Mouse (Mus musculus) myocyte (in vitro differentiated cells): ENCODE data around the gene Ier3. TPM values are rescaled to one million over a fixed set of nuclear protein-coding genes. Genes with fewer than 3 reads are reported as not detected.
A peak's percentile ranks its signal among the peaks of the same experiment; 100 is the strongest.

Experiments used
- H3K27me3 ChIP-seq: one replicate; pipeline ENCODE4 v1.6.1; 2011; ENCODE audit not compliant: control insufficient read depth, insufficient read depth, insufficient read length
- H3K36me3 ChIP-seq: one replicate; pipeline ENCODE4 v1.6.1; 2011; ENCODE audit not compliant: control insufficient read depth, insufficient read depth
- H3K4me2 ChIP-seq: one replicate; pipeline ENCODE4 v1.6.1; 2011; ENCODE audit warnings: low read depth, control low read depth
- H3K4me3 ChIP-seq: one replicate; pipeline ENCODE4 v1.5.1; 2011; ENCODE audit warnings: mild to moderate bottlenecking, control low read depth, moderate library complexity
- H3K79me2 ChIP-seq: one replicate; pipeline ENCODE4 v1.6.1; 2011; ENCODE audit not compliant: control insufficient read depth, insufficient read depth
- H3ac ChIP-seq: one replicate; pipeline ENCODE4 v1.6.1; 2011; ENCODE audit not compliant: control insufficient read depth, insufficient read length
- CEBPB ChIP-seq: IDR thresholded peaks from 2 replicates; pipeline ENCODE4 v1.6.1; 2011; ENCODE audit warnings: mild to moderate bottlenecking, moderate library complexity; ENCODE audit not compliant: poor library complexity, insufficient read depth, severe bottlenecking
- E2F4 ChIP-seq: IDR thresholded peaks from one replicate; pipeline ENCODE4 v1.6.1; 2011; ENCODE audit warnings: mild to moderate bottlenecking, control low read depth, moderate library complexity; ENCODE audit not compliant: insufficient read depth
- MAX ChIP-seq: IDR thresholded peaks from one replicate; pipeline ENCODE4 v1.6.1; 2011; ENCODE audit warnings: low read depth, mild to moderate bottlenecking, control low read depth
- MYOD1 ChIP-seq, 3 experiments: IDR thresholded peaks; one replicate each; pipeline ENCODE4 v1.6.1; 2011; ENCODE audit warnings: control low read depth in 2 of 3, low read depth in 2 of 3, mild to moderate bottlenecking in 2 of 3, moderate library complexity in 1 of 3; ENCODE audit not compliant: insufficient read length in 2 of 3, control insufficient read depth in 1 of 3
- MYOG ChIP-seq, 3 experiments: IDR thresholded peaks; one replicate each; pipeline ENCODE4 v1.6.1; 2011; ENCODE audit warnings: control low read depth in 2 of 3, low read depth in 2 of 3, mild to moderate bottlenecking in 2 of 3; ENCODE audit not compliant: insufficient read length in 2 of 3, control insufficient read depth in 1 of 3, insufficient read depth in 1 of 3
- POLR2A ChIP-seq: IDR thresholded peaks from one replicate; pipeline ENCODE4 v1.6.1; 2011; ENCODE audit warnings: low read depth, mild to moderate bottlenecking, control low read depth, moderate library complexity; ENCODE audit not compliant: insufficient read length
- POLR2AphosphoS2 ChIP-seq: IDR thresholded peaks from one replicate; pipeline ENCODE4 v1.6.1; 2011; ENCODE audit warnings: low read depth, control low read depth; ENCODE audit not compliant: insufficient read length
- REST ChIP-seq: IDR thresholded peaks from one replicate; pipeline ENCODE4 v1.6.1; 2011; ENCODE audit warnings: mild to moderate bottlenecking, control low read depth, moderate library complexity; ENCODE audit not compliant: insufficient read depth, insufficient read length
- SRF ChIP-seq: IDR thresholded peaks from one replicate; pipeline ENCODE4 v1.6.1; 2011; ENCODE audit warnings: low read depth; ENCODE audit not compliant: control insufficient read depth, insufficient read length
- TCF12 ChIP-seq: IDR thresholded peaks from one replicate; pipeline ENCODE4 v1.6.1; 2011; ENCODE audit warnings: mild to moderate bottlenecking, control low read depth; ENCODE audit not compliant: poor library complexity, insufficient read depth, severe bottlenecking
- TCF3 ChIP-seq: IDR thresholded peaks from one replicate; pipeline ENCODE4 v1.6.1; 2011; ENCODE audit warnings: low read depth, control low read depth; ENCODE audit not compliant: insufficient read length
- USF1 ChIP-seq: IDR thresholded peaks from one replicate; pipeline ENCODE4 v1.6.1; 2011; ENCODE audit warnings: low read depth, mild to moderate bottlenecking, control low read depth, moderate library complexity
- polyA plus RNA-seq: library from polyadenylated mRNA; unstranded; fragments of >200 nt; fragmentation: generic; extraction: Trizol; gene quantifications from one replicate; pipeline ENCODE4 v1.2.1, GENCODE M21; 2012; ENCODE audit warnings: missing spikeins

The Ier3 gene
- polyA plus RNA-seq, 1 experiment: 45.1 TPM

DNA sequence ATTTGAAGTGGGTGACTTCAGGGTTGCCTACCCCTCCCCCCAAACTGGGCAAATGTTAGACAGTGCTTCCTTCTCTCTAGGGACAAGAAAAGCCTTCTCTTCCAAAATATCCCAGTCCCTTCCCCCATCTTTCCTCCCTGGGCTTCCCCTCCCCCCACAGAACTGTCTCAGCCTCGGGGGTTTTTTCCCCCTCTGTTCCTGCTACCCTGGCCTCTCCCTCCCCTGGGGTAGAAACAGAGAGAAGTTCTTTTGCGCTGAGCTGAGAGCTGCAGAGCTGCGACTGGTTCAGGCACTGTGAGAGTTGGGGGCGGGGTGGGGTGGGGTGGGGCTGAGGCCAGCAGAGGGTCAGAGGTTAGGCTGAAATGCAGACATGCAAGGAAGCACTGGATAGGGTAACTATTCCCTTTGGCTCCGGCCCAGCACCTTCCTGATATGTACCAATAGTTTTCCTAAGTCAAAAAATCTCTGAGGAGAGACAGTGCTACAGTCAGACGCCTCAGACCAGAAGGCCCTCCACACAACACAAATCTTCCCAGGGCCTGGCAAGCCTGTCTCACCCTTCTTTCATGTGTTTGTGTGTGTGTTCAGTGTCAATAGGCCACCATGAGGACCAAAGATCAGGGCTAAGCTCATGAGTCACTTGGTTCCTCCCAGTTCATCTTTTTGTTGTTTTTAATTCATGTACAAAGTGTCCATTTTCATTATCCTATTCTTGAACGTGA lies 48.0 kb downstream of the Ier3 start:
- peak overlapping the region; percentile 64 for H3ac ChIP-seq
- H3K27me3 ChIP-seq: no peaks in the 10 kb centered on the region
- peak overlapping the region; percentile 90 for H3K4me3 ChIP-seq
- peaks cover 79% of the 10 kb centered on the region for H3K79me2 ChIP-seq
- peak overlapping the region; percentile 99 for H3K4me2 ChIP-seq
- TF ChIP-seq TCF3 (no peak), E2F4 (no peak), REST (no peak), USF1 (no peak), POLR2A (no peak), POLR2AphosphoS2 (no peak), CEBPB (no peak), MYOG (IDR thresholded peaks at IDR 0.05; ENCODE audit: control insufficient read depth in 1 of 3, insufficient read depth in 1 of 3, insufficient read length in 2 of 3, low read depth in 2 of 3) (no peak), MYOD1 (IDR thresholded peaks at IDR 0.05; ENCODE audit: control insufficient read depth in 1 of 3, insufficient read length in 2 of 3, low read depth in 2 of 3) (no peak), MAX (no peak), SRF (no peak)
- H3K36me3 ChIP-seq: peaks cover 12% of the 10 kb centered on the region

DNA sequence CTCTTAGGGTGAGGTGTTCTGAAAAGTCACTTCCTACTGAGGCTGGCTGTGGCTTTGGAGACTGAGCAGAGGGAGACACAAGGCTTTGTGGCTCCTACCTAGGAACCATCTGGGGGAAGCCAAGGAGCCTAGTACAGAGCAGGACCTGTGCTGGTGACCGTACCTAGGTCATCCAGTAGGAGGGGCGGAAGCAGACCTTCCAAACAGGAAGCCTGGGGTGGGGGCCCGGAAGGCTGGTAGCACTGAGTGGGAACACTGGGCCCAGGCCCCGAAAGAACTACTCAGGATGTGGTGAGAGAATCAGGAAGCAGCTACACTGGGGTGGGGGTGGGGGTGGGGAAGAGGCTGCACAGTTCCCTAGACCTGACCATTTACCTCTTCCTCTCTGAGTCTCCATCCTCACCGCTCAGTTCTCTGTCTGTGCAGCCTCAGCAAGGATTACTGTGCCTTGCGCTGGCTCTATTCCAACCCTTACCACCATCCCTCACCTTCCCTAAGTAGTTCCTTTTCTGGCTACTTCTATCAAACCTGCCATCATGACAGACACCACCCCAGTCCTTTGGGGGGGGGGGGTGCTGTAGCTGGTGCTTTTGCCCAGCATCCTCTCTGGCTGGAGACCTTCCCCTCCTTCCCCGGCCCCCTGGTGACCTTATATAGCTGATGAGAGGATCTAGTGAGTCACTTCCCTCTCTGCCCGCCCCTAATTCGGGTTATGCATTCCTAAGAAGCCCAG lies 48.8 kb downstream of the Ier3 start:
- Histone ChIP-seq H3K79me2 (peaks cover 82% of the 10 kb centered on the region), H3K4me3 (peak overlapping the region; percentile 90)

DNA sequence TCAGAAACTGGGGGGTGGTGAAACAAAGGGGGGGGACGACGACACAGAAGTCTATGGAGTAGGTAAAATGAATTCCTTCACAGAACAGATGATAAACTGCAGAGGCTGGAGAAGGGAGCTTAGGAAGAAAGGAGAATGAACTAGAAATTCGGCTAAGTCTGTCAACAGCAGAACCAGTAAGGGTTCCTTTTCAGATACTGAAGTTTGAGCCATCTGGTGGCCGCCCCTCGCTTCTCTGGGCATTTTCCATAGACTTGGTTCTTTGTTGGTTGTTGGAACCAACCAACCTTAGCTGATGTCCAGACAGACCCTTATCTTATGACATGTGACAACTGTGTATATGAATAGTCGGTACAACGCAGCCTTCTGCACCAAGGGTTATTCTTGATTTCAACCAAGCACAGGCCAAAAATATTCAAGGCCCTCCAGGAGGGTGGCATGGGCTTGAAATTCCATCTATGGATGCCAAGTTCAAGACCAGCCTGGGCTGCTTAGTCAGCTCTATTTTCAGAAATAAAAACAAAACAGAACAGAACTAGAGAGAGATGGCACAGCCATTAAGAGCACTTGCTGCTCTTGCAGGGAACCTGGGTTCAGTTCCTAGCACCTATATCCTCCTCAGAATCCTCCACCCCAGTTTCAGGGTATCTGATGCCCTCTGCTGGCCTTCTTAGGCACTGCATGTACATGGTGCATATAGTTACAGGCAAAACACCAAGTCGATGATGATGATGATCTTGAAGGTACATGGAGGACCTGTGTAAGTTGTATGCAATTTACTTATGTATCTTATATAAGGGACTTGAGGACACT lies 49.6 kb downstream of the Ier3 start:
- Histone ChIP-seq H3K4me3 (peak overlapping the region; percentile 90), H3K79me2 (peaks cover 85% of the 10 kb centered on the region), H3K27me3 (no peaks in the 10 kb centered on the region), H3K4me2 (peak overlapping the region; percentile 99), H3K36me3 (peaks cover 18% of the 10 kb centered on the region), H3ac (no peak overlapping the region)
- no peak for TF ChIP-seq TCF12
- no peak for TF ChIP-seq MYOG (IDR thresholded peaks at IDR 0.05; ENCODE audit: control insufficient read depth in 1 of 3, insufficient read depth in 1 of 3, insufficient read length in 2 of 3, low read depth in 2 of 3)
- no peak for TF ChIP-seq E2F4
- TF ChIP-seq CEBPB: no peak
- no peak for TF ChIP-seq REST
- no peak for TF ChIP-seq POLR2AphosphoS2
- TF ChIP-seq POLR2A: no peak

More for the DNA sequence above, 48.8 kb downstream of the Ier3 start:
- H3K27me3 ChIP-seq: no peaks in the 10 kb centered on the region
- no peak overlapping the region for H3ac ChIP-seq
- peak overlapping the region; percentile 99 for H3K4me2 ChIP-seq
- peaks cover 14% of the 10 kb centered on the region for H3K36me3 ChIP-seq
- no peak for TF ChIP-seq CEBPB
- no peak for TF ChIP-seq MYOD1 (IDR thresholded peaks at IDR 0.05; ENCODE audit: control insufficient read depth in 1 of 3, insufficient read length in 2 of 3, low read depth in 2 of 3)
- TF ChIP-seq REST: no peak
- TF ChIP-seq TCF3: no peak
- TF ChIP-seq SRF: peak; percentile 65
- no peak for TF ChIP-seq TCF12
- no peak for TF ChIP-seq MAX
- no peak for TF ChIP-seq E2F4
- peak; percentile 14 for TF ChIP-seq POLR2AphosphoS2
- TF ChIP-seq MYOG (IDR thresholded peaks at IDR 0.05; ENCODE audit: control insufficient read depth in 1 of 3, insufficient read depth in 1 of 3, insufficient read length in 2 of 3, low read depth in 2 of 3): no peak

Other genes with a start within 250 kb of the Ier3 start
- not detected for gene Sfta2, start 220.1 kb upstream of the Ier3 start, polyA plus RNA-seq
- gene Gm9573, start 195.0 kb upstream of the Ier3 start, polyA plus RNA-seq: not detected
- 0.05 TPM for gene Mucl3, start 178.0 kb upstream of the Ier3 start, polyA plus RNA-seq
- gene Vars2, start 154.1 kb upstream of the Ier3 start, polyA plus RNA-seq: 13.7 TPM
- gene Gtf2h4, start 147.9 kb upstream of the Ier3 start, polyA plus RNA-seq: 27.4 TPM
- gene Ddr1, start 117.1 kb upstream of the Ier3 start, polyA plus RNA-seq: 65.6 TPM
- 107 TPM for gene Flot1, start 1.5 kb downstream of the Ier3 start, polyA plus RNA-seq
- 692 TPM for gene Tubb5, start 16.6 kb downstream of the Ier3 start, polyA plus RNA-seq
- gene Mdc1, start 19.8 kb downstream of the Ier3 start, polyA plus RNA-seq: 7.0 TPM
- 18.5 TPM for gene Nrm, start 39.6 kb downstream of the Ier3 start, polyA plus RNA-seq
- 46.2 TPM for gene Ppp1r18, start 43.9 kb downstream of the Ier3 start, polyA plus RNA-seq
- gene Dhx16, start 58.1 kb downstream of the Ier3 start, polyA plus RNA-seq: 29.4 TPM
- gene 2310061I04Rik, start 75.7 kb downstream of the Ier3 start, polyA plus RNA-seq: 33.7 TPM
- 23.1 TPM for gene Atat1, start 88.4 kb downstream of the Ier3 start, polyA plus RNA-seq
- gene Mrps18b, start 94.7 kb downstream of the Ier3 start, polyA plus RNA-seq: 104 TPM
- 32.9 TPM for gene Ppp1r10, start 94.8 kb downstream of the Ier3 start, polyA plus RNA-seq
- gene Abcf1, start 148.1 kb downstream of the Ier3 start, polyA plus RNA-seq: 90.1 TPM
- 64.1 TPM for gene Gnl1, start 158.2 kb downstream of the Ier3 start, polyA plus RNA-seq
- gene Prr3, start 158.6 kb downstream of the Ier3 start, polyA plus RNA-seq: 14.1 TPM
- gene H2-T24, start 198.9 kb downstream of the Ier3 start, polyA plus RNA-seq: 0.47 TPM
- 13.6 TPM for gene H2-T23, start 211.2 kb downstream of the Ier3 start, polyA plus RNA-seq
- 22.1 TPM for gene H2-T22, start 221.1 kb downstream of the Ier3 start, polyA plus RNA-seq
- gene Gm6034, start 221.3 kb downstream of the Ier3 start, polyA plus RNA-seq: not detected
- 0.23 TPM for gene Gm11127, start 236.7 kb downstream of the Ier3 start, polyA plus RNA-seq